Mouse (Mus musculus): ENCODE measurements at regions not wholly inside any gene's neighbourhood (a gene's known extent, or its start where the extent isn't known, plus 50 kb on each side); places are given as distances from the start of the nearest gene placed in this dataset.

- WGBS, result 57% methylated on average over 3 of the region's 3 CpGs
- Histone ChIP-seq H3K4me1 (peaks cover 4% of the 10 kb centered on the region), H3K27ac (replicated peaks) (no peak overlapping the region), H3K36me3 (no peaks in the 10 kb centered on the region), H3K4me3 (no peak overlapping the region), H3K4me2 (no peak overlapping the region), H3K9me3 (no peaks in the 10 kb centered on the region), H3K27me3 (replicated peaks) (no peaks in the 10 kb centered on the region; the same call in 1 of the 2 replicates), H3K9ac (no peak overlapping the region)
- ATAC-seq (ENCODE audit: extremely low read depth, insufficient number of reproducible peaks, low FRiP score, low TSS enrichment), result no peak
Measured at GRCm38 (mm10) chr4:84177827-84178226, 497.2 kb downstream of the Bnc2 start.

GRCm38 (mm10) chr4:84184436-84184835 lies 490.6 kb downstream of the Bnc2 start:
- no peak for ATAC-seq (ENCODE audit: extremely low read depth, insufficient number of reproducible peaks, low FRiP score, low TSS enrichment)
- Histone ChIP-seq H3K4me3 (no peak overlapping the region), H3K9me3 (no peaks in the 10 kb centered on the region), H3K4me2 (no peak overlapping the region), H3K27ac (replicated peaks) (no peak overlapping the region), H3K4me1 (no peaks in the 10 kb centered on the region), H3K9ac (no peak overlapping the region), H3K27me3 (replicated peaks) (no peaks in the 10 kb centered on the region; the same call in 1 of the 2 replicates), H3K36me3 (no peaks in the 10 kb centered on the region)
- 84% methylated on average over 4 of the region's 4 CpGs for WGBS

- H3K4me1 ChIP-seq, result no peaks in the 10 kb centered on the region
- WGBS, result 83% methylated on average over 6 of the region's 6 CpGs
- no peaks in the 10 kb centered on the region for H3K9me3 ChIP-seq
- no peaks in the 10 kb centered on the region for H3K36me3 ChIP-seq
- H3K27me3 ChIP-seq (replicated peaks), result no peaks in the 10 kb centered on the region; the same call in 1 of the 2 replicates
- no peak overlapping the region for H3K4me3 ChIP-seq
- H3K4me2 ChIP-seq, result no peak overlapping the region
- H3K27ac ChIP-seq (replicated peaks), result no peak overlapping the region
- ATAC-seq (ENCODE audit: extremely low read depth, insufficient number of reproducible peaks, low FRiP score, low TSS enrichment), result no peak
- H3K9ac ChIP-seq, result no peak overlapping the region
Measured at GRCm38 (mm10) chr4:84184844-84185243, 490.2 kb downstream of the Bnc2 start.

GRCm38 (mm10) chr4:84189315-84189714 lies 485.8 kb downstream of the Bnc2 start:
- H3K4me1 ChIP-seq, result no peaks in the 10 kb centered on the region
- H3K27me3 ChIP-seq (replicated peaks), result no peaks in the 10 kb centered on the region; the same call in 1 of the 2 replicates
- no peaks in the 10 kb centered on the region for H3K9me3 ChIP-seq
- H3K9ac ChIP-seq, result no peak overlapping the region
- WGBS, result 67% methylated on average over 12 of the region's 12 CpGs
- H3K4me2 ChIP-seq, result no peak overlapping the region
- ATAC-seq (ENCODE audit: extremely low read depth, insufficient number of reproducible peaks, low FRiP score, low TSS enrichment), result no peak
- H3K36me3 ChIP-seq, result no peaks in the 10 kb centered on the region
- H3K4me3 ChIP-seq, result no peak overlapping the region
- H3K27ac ChIP-seq (replicated peaks), result no peak overlapping the region

GRCm38 (mm10) chr4:84191303-84191702 lies 483.8 kb downstream of the Bnc2 start:
- no peak overlapping the region for H3K27ac ChIP-seq (replicated peaks)
- 65% methylated on average over 2 of the region's 2 CpGs for WGBS
- no peak for ATAC-seq (ENCODE audit: extremely low read depth, insufficient number of reproducible peaks, low FRiP score, low TSS enrichment)
- no peak overlapping the region for H3K9ac ChIP-seq
- no peaks in the 10 kb centered on the region for H3K4me1 ChIP-seq
- H3K27me3 ChIP-seq (replicated peaks), result no peaks in the 10 kb centered on the region; the same call in 1 of the 2 replicates
- H3K4me2 ChIP-seq, result no peak overlapping the region
- H3K36me3 ChIP-seq, result no peaks in the 10 kb centered on the region
- H3K4me3 ChIP-seq, result no peak overlapping the region
- H3K9me3 ChIP-seq, result no peaks in the 10 kb centered on the region

GRCm38 (mm10) chr4:84192301-84192700 lies 482.8 kb downstream of the Bnc2 start:
- no peak overlapping the region for H3K27ac ChIP-seq (replicated peaks)
- no peak overlapping the region for H3K9ac ChIP-seq
- no peaks in the 10 kb centered on the region for H3K36me3 ChIP-seq
- WGBS, result 68% methylated on average over 2 of the region's 2 CpGs
- no peaks in the 10 kb centered on the region; the same call in 1 of the 2 replicates for H3K27me3 ChIP-seq (replicated peaks)
- H3K4me3 ChIP-seq, result no peak overlapping the region
- no peak for ATAC-seq (ENCODE audit: extremely low read depth, insufficient number of reproducible peaks, low FRiP score, low TSS enrichment)
- H3K9me3 ChIP-seq, result no peaks in the 10 kb centered on the region
- no peak overlapping the region for H3K4me2 ChIP-seq
- H3K4me1 ChIP-seq, result no peaks in the 10 kb centered on the region

GRCm38 (mm10) chr4:84196732-84197131 lies 478.3 kb downstream of the Bnc2 start:
- H3K27me3 ChIP-seq (replicated peaks), result no peaks in the 10 kb centered on the region; the same call in none of the 2 replicates
- no peaks in the 10 kb centered on the region for H3K36me3 ChIP-seq
- no peaks in the 10 kb centered on the region for H3K4me1 ChIP-seq
- H3K4me2 ChIP-seq, result no peak overlapping the region
- no peaks in the 10 kb centered on the region for H3K9me3 ChIP-seq
- no peak for ATAC-seq (ENCODE audit: extremely low read depth, insufficient number of reproducible peaks, low FRiP score, low TSS enrichment)
- no peak overlapping the region for H3K27ac ChIP-seq (replicated peaks)
- no peak overlapping the region for H3K4me3 ChIP-seq
- H3K9ac ChIP-seq, result no peak overlapping the region
- 87% methylated on average over 2 of the region's 2 CpGs for WGBS

GRCm38 (mm10) chr4:84198176-84198575 lies 476.9 kb downstream of the Bnc2 start:
- Histone ChIP-seq H3K4me2 (no peak overlapping the region), H3K9ac (no peak overlapping the region), H3K27me3 (replicated peaks) (no peaks in the 10 kb centered on the region; the same call in none of the 2 replicates), H3K27ac (replicated peaks) (no peak overlapping the region), H3K9me3 (no peaks in the 10 kb centered on the region), H3K36me3 (no peaks in the 10 kb centered on the region), H3K4me1 (no peaks in the 10 kb centered on the region), H3K4me3 (no peak overlapping the region)
- ATAC-seq (ENCODE audit: extremely low read depth, insufficient number of reproducible peaks, low FRiP score, low TSS enrichment), result no peak
- 76% methylated on average over 4 of the region's 4 CpGs for WGBS

GRCm38 (mm10) chr4:84199181-84199656 lies 475.9 kb downstream of the Bnc2 start:
- H3K4me1 ChIP-seq, result peaks cover 5% of the 10 kb centered on the region
- 49% methylated on average over 9 of the region's 9 CpGs for WGBS
- no peaks in the 10 kb centered on the region for H3K36me3 ChIP-seq
- no peaks in the 10 kb centered on the region for H3K9me3 ChIP-seq
- H3K9ac ChIP-seq, result no peak overlapping the region
- no peak for ATAC-seq (ENCODE audit: extremely low read depth, insufficient number of reproducible peaks, low FRiP score, low TSS enrichment)
- H3K27ac ChIP-seq (replicated peaks), result no peak overlapping the region
- no peak overlapping the region for H3K4me2 ChIP-seq
- H3K4me3 ChIP-seq, result no peak overlapping the region
- H3K27me3 ChIP-seq (replicated peaks), result no peaks in the 10 kb centered on the region; the same call in none of the 2 replicates

GRCm38 (mm10) chr4:84201001-84201400 lies 474.1 kb downstream of the Bnc2 start:
- H3K27ac ChIP-seq (replicated peaks), result no peak overlapping the region
- 53% methylated on average over 3 of the region's 3 CpGs for WGBS
- H3K4me2 ChIP-seq, result no peak overlapping the region
- no peaks in the 10 kb centered on the region for H3K36me3 ChIP-seq
- H3K27me3 ChIP-seq (replicated peaks), result no peaks in the 10 kb centered on the region; the same call in none of the 2 replicates
- H3K9me3 ChIP-seq, result no peaks in the 10 kb centered on the region
- peaks cover 14% of the 10 kb centered on the region for H3K4me1 ChIP-seq
- H3K4me3 ChIP-seq, result no peak overlapping the region
- H3K9ac ChIP-seq, result no peak overlapping the region
- no peak for ATAC-seq (ENCODE audit: extremely low read depth, insufficient number of reproducible peaks, low FRiP score, low TSS enrichment)

GRCm38 (mm10) chr4:84202231-84202630 lies 472.8 kb downstream of the Bnc2 start:
- H3K36me3 ChIP-seq, result no peaks in the 10 kb centered on the region
- H3K27ac ChIP-seq (replicated peaks), result no peak overlapping the region
- no peaks in the 10 kb centered on the region for H3K9me3 ChIP-seq
- ATAC-seq (ENCODE audit: extremely low read depth, insufficient number of reproducible peaks, low FRiP score, low TSS enrichment), result no peak
- H3K4me3 ChIP-seq, result no peak overlapping the region
- H3K4me2 ChIP-seq, result no peak overlapping the region
- 41% methylated on average over 2 of the region's 2 CpGs for WGBS
- H3K27me3 ChIP-seq (replicated peaks), result no peaks in the 10 kb centered on the region; the same call in none of the 2 replicates
- H3K4me1 ChIP-seq, result peaks cover 18% of the 10 kb centered on the region
- no peak overlapping the region for H3K9ac ChIP-seq

GRCm38 (mm10) chr4:84203680-84204079 lies 471.4 kb downstream of the Bnc2 start:
- H3K4me1 ChIP-seq, result peaks cover 18% of the 10 kb centered on the region
- no peaks in the 10 kb centered on the region for H3K36me3 ChIP-seq
- H3K27me3 ChIP-seq (replicated peaks), result no peaks in the 10 kb centered on the region; the same call in none of the 2 replicates
- no peak overlapping the region for H3K4me3 ChIP-seq
- no peak; the same call in 1 of the 2 replicates for ATAC-seq (ENCODE audit: extremely low read depth, insufficient number of reproducible peaks, low FRiP score, low TSS enrichment)
- no peak overlapping the region for H3K4me2 ChIP-seq
- H3K9ac ChIP-seq, result no peak overlapping the region
- 39% methylated on average over 1 of the region's 1 CpGs for WGBS
- H3K9me3 ChIP-seq, result no peaks in the 10 kb centered on the region
- no peak overlapping the region for H3K27ac ChIP-seq (replicated peaks)

Measured in heart, embryonic 13.5 days (tissue).